Mouse (Mus musculus) forebrain, embryonic 12.5 days (tissue): ENCODE data around the gene Ctsf. TPM values are rescaled to one million over a fixed set of nuclear protein-coding genes. Genes with fewer than 3 reads are reported as not detected.
A peak's percentile ranks its signal among the peaks of the same experiment; 100 is the strongest.
"Not testable (repeated sequence)": the region's sequence is repeated elsewhere in the genome, so short reads cannot be mapped to it uniquely, and the experiment has no call there.

Experiments used
- ATAC-seq: fragments of 200-750 bp; cut with Nextera tagmentation; 2 replicates; pipeline ENCODE4 v1.8.0; 2017; ENCODE audit warnings: moderate TSS enrichment; ENCODE audit not compliant: low FRiP score
- H3K27ac ChIP-seq: fragments of 300-500 bp; sonication (generic); 2 replicates; pipeline ENCODE4 v1.5.1; 2016; ENCODE audit warnings: mild to moderate bottlenecking
- H3K27me3 ChIP-seq: fragments of 300-500 bp; sonication (generic); 2 replicates; pipeline ENCODE4 v1.6.1; 2016; ENCODE audit warnings: mild to moderate bottlenecking
- H3K36me3 ChIP-seq: fragments of 300-500 bp; sonication (generic); replicated peaks from 2 replicates; pipeline ENCODE4 v1.6.1; 2016; ENCODE audit warnings: mild to moderate bottlenecking
- H3K4me1 ChIP-seq: fragments of 300-500 bp; sonication (generic); 2 replicates; pipeline ENCODE4 v1.6.1; 2016
- H3K4me2 ChIP-seq: fragments of 300-500 bp; sonication (generic); 2 replicates; pipeline ENCODE4 v1.6.1; 2016; ENCODE audit warnings: mild to moderate bottlenecking, moderate library complexity
- H3K4me3 ChIP-seq: fragments of 300-500 bp; sonication (generic); replicated peaks from 2 replicates; pipeline ENCODE4 v1.5.1; 2016; ENCODE audit warnings: mild to moderate bottlenecking
- H3K9ac ChIP-seq: fragments of 300-500 bp; sonication (generic); 2 replicates; pipeline ENCODE4 v1.6.1; 2016; ENCODE audit warnings: mild to moderate bottlenecking
- H3K9me3 ChIP-seq: fragments of 300-500 bp; sonication (generic); 2 replicates; pipeline ENCODE4 v1.6.1; 2016
- WGBS: fragments of 180-500 bp; shearing (Covaris S2); methylation state at CpG from one replicate; pipeline ENCODE4 v1.1.7; 2016; 5-methylcytosine and 5-hydroxymethylcytosine counted together
- polyA plus RNA-seq: library from polyadenylated mRNA; unstranded; fragments of >200 nt; fragmentation: Nextera tagmentation; extraction: Ambion mirVana; gene quantifications from 2 replicates; pipeline ENCODE4 v1.2.1, GENCODE M21; 2016

The Ctsf gene
- 30.0 and 30.9 TPM in 2 replicates for polyA plus RNA-seq

GRCm38 (mm10) chr19:4854552-4855469, at the start of gene Ctsf:
Ctsf (plus strand) TSS chr19:4855130.
- H3K4me1 ChIP-seq = peaks cover 15% of the 10 kb centered on the region
- H3K4me3 ChIP-seq = peak within 1 kb of the TSS; percentile 59
- peak; percentile 89 for ATAC-seq
- no peaks in the 10 kb centered on the region for H3K9me3 ChIP-seq
- no peaks in the 10 kb centered on the region for H3K36me3 ChIP-seq
- peak within 1 kb of the TSS; percentile 65 for H3K9ac ChIP-seq
- peaks cover 12% of the 10 kb centered on the region; the same call in 1 of the 2 replicates for H3K27me3 ChIP-seq
- H3K4me2 ChIP-seq = peak within 1 kb of the TSS; percentile 99
- 4% methylated on average over 45 of the region's 45 CpGs for WGBS
- peak within 1 kb of the TSS; percentile 51; the same call in 1 of the 2 replicates for H3K27ac ChIP-seq

GRCm38 (mm10) chr19:4810309-4810708, 44.6 kb upstream of the Ctsf start:
- Histone ChIP-seq H3K4me2 (peak overlapping the region; percentile 90), H3K9ac (peak overlapping the region; percentile 70), H3K27ac (peak overlapping the region; percentile 95; the same call in 1 of the 2 replicates), H3K27me3 (no peaks in the 10 kb centered on the region), H3K4me1 (peaks cover 26% of the 10 kb centered on the region), H3K36me3 (peaks cover 5% of the 10 kb centered on the region), H3K4me3 (peak overlapping the region; percentile 82), H3K9me3 (peaks cover under 1% of the 10 kb centered on the region; the same call in 1 of the 2 replicates)
- ATAC-seq = no peak
- WGBS = under 1% methylated on average over 14 of the region's 14 CpGs

- no peak for ATAC-seq
- Histone ChIP-seq H3K4me2 (peak overlapping the region; percentile 90), H3K27me3 (no peaks in the 10 kb centered on the region), H3K27ac (peak overlapping the region; percentile 95), H3K36me3 (peaks cover 5% of the 10 kb centered on the region), H3K4me3 (peak overlapping the region; percentile 82), H3K9ac (peak overlapping the region; percentile 70), H3K4me1 (peaks cover 26% of the 10 kb centered on the region), H3K9me3 (peaks cover 2% of the 10 kb centered on the region; the same call in 1 of the 2 replicates)
- WGBS = under 1% methylated on average over 17 of the region's 17 CpGs
Measured at GRCm38 (mm10) chr19:4810746-4811062, 44.2 kb upstream of the Ctsf start.

- Histone ChIP-seq H3K4me3 (peak within 1 kb of the TSS; percentile 82), H3K9ac (peak within 1 kb of the TSS; percentile 70), H3K4me1 (peaks cover 26% of the 10 kb centered on the region), H3K27ac (peak within 1 kb of the TSS; percentile 95), H3K36me3 (peaks cover 2% of the 10 kb centered on the region), H3K4me2 (peak within 1 kb of the TSS; percentile 90), H3K27me3 (no peaks in the 10 kb centered on the region), H3K9me3 (peaks cover 2% of the 10 kb centered on the region; the same call in 1 of the 2 replicates)
- under 1% methylated on average over 83 of the region's 83 CpGs for WGBS
- ATAC-seq = peak; percentile 98
Measured at GRCm38 (mm10) chr19:4811063-4811908, 43.6 kb upstream of the Ctsf start, which contains the start of the genes Gm21992 and Rbm14. Gm21992 (minus strand) TSS chr19:4811612. Rbm14 (minus strand) TSS chr19:4811634.

GRCm38 (mm10) chr19:4811909-4812242, 43.1 kb upstream of the Ctsf start:
- peak overlapping the region; percentile 95 for H3K27ac ChIP-seq
- peak overlapping the region; percentile 82 for H3K4me3 ChIP-seq
- peaks cover 2% of the 10 kb centered on the region; the same call in 1 of the 2 replicates for H3K9me3 ChIP-seq
- H3K9ac ChIP-seq = peak overlapping the region; percentile 70
- no peaks in the 10 kb centered on the region for H3K36me3 ChIP-seq
- 6% methylated on average over 12 of the region's 12 CpGs for WGBS
- peak overlapping the region; percentile 90 for H3K4me2 ChIP-seq
- ATAC-seq = peak; percentile 37
- H3K27me3 ChIP-seq = no peaks in the 10 kb centered on the region
- peaks cover 26% of the 10 kb centered on the region for H3K4me1 ChIP-seq

GRCm38 (mm10) chr19:4812334-4812949, 42.5 kb upstream of the Ctsf start:
- Histone ChIP-seq H3K4me3 (peak overlapping the region; percentile 82), H3K4me1 (peaks cover 26% of the 10 kb centered on the region), H3K9ac (peak overlapping the region; percentile 70), H3K27ac (peak overlapping the region; percentile 95; the same call in 1 of the 2 replicates), H3K4me2 (peak overlapping the region; percentile 90)
- not testable (repeated sequence) for H3K27me3 ChIP-seq, H3K9me3 ChIP-seq, H3K36me3 ChIP-seq, ATAC-seq
- WGBS = 78% methylated on average over 8 of the region's 8 CpGs

GRCm38 (mm10) chr19:4813015-4813414, 41.9 kb upstream of the Ctsf start:
- Histone ChIP-seq H3K9ac (no peak overlapping the region), H3K27ac (no peak overlapping the region), H3K4me2 (no peak overlapping the region), H3K36me3 (no peaks in the 10 kb centered on the region), H3K27me3 (no peaks in the 10 kb centered on the region), H3K4me1 (peaks cover 24% of the 10 kb centered on the region), H3K9me3 (peaks cover 2% of the 10 kb centered on the region; the same call in 1 of the 2 replicates), H3K4me3 (no peak overlapping the region)
- ATAC-seq = no peak
- 86% methylated on average over 6 of the region's 6 CpGs for WGBS

GRCm38 (mm10) chr19:4817182-4817835, 37.6 kb upstream of the Ctsf start:
- Histone ChIP-seq H3K9ac (no peak overlapping the region), H3K9me3 (peaks cover 2% of the 10 kb centered on the region; the same call in 1 of the 2 replicates), H3K27me3 (no peaks in the 10 kb centered on the region), H3K27ac (no peak overlapping the region), H3K4me3 (no peak overlapping the region), H3K4me1 (0 out of 2 replicates have a peak, but pooled peaks cover under 1% of the 10 kb centered on the region), H3K4me2 (no peak overlapping the region), H3K36me3 (no peaks in the 10 kb centered on the region)
- no peak for ATAC-seq
- WGBS = 86% methylated on average over 1 of the region's 1 CpGs

GRCm38 (mm10) chr19:4820678-4821303, 34.1 kb upstream of the Ctsf start:
- no peak for ATAC-seq
- no peaks in the 10 kb centered on the region for H3K27me3 ChIP-seq
- 87% methylated on average over 5 of the region's 5 CpGs for WGBS
- peaks cover 16% of the 10 kb centered on the region for H3K36me3 ChIP-seq
- no peak overlapping the region for H3K4me2 ChIP-seq
- H3K27ac ChIP-seq = no peak overlapping the region
- no peaks in the 10 kb centered on the region for H3K4me1 ChIP-seq
- H3K9me3 ChIP-seq = no peaks in the 10 kb centered on the region; the same call in 1 of the 2 replicates
- no peak overlapping the region for H3K9ac ChIP-seq
- no peak overlapping the region for H3K4me3 ChIP-seq

- H3K9me3 ChIP-seq = no peaks in the 10 kb centered on the region
- H3K4me2 ChIP-seq = no peak overlapping the region
- WGBS = 59% methylated on average over 16 of the region's 16 CpGs
- no peak overlapping the region for H3K27ac ChIP-seq
- ATAC-seq = no peak
- H3K9ac ChIP-seq = no peak overlapping the region
- no peak overlapping the region for H3K4me3 ChIP-seq
- H3K4me1 ChIP-seq = 0 out of 2 replicates have a peak, but pooled peaks cover 5% of the 10 kb centered on the region
- peaks cover 30% of the 10 kb centered on the region for H3K36me3 ChIP-seq
- H3K27me3 ChIP-seq = no peaks in the 10 kb centered on the region
Measured at GRCm38 (mm10) chr19:4828444-4829114, 26.4 kb upstream of the Ctsf start.
